27 mouse cellular contexts compared by ENCODE assay signal in genomic region chr7:101313033-101313432, GRCm38 (mm10). TPM values are rescaled to one million over a fixed set of nuclear protein-coding genes. Genes with fewer than 3 reads are reported as not detected.
DNase-seq lines count a peak whose midpoint lies in the region; ATAC-seq and TF ChIP-seq lines count a peak whose summit lies in the region.
"Had no signal": no experiment of that assay in that cellular context is flagged by ENCODE, and none has a peak within 500 bp of the region (broad histone marks: within the 10 kb centered on the region; RNA-seq: fewer than 3 reads in every experiment).

No protein-coding gene starts in this region.

- no peak overlapping the region for H3K27ac ChIP-seq in kidney, adult 2 months (ENCODE audit: insufficient read depth, low read depth, low read length)
- H3K27ac ChIP-seq in kidney, embryonic 15.5 days = peak overlapping the region; percentile 54
- H3K27ac ChIP-seq in midbrain, embryonic 11.5 days (ENCODE audit: low read depth, low read length) = no peak overlapping the region
- no peak overlapping the region for H3K27ac ChIP-seq in midbrain, embryonic 15.5 days
- H3K27ac ChIP-seq: embryonic facial prominence, embryonic 12.5 days; embryonic facial prominence, embryonic 15.5 days; gastrocnemius, adult 2 months; heart, embryonic 15.5 days; hindbrain, embryonic 10.5 days; hindbrain, embryonic 13.5 days had no signal

- no peaks in the 10 kb centered on the region for H3K36me3 ChIP-seq in kidney, adult 2 months (ENCODE audit: control insufficient read depth, insufficient read depth, low read length)
- no peaks in the 10 kb centered on the region for H3K36me3 ChIP-seq in kidney, embryonic 15.5 days
- no peaks in the 10 kb centered on the region for H3K36me3 ChIP-seq in midbrain, embryonic 11.5 days (ENCODE audit: control insufficient read depth, insufficient read depth, low read length)
- no peaks in the 10 kb centered on the region for H3K36me3 ChIP-seq in midbrain, embryonic 15.5 days (replicated peaks)
- H3K36me3 ChIP-seq: embryonic facial prominence, embryonic 12.5 days; embryonic facial prominence, embryonic 15.5 days; G1E; heart, embryonic 12.5 days; heart, embryonic 15.5 days; hindbrain, embryonic 10.5 days; hindbrain, embryonic 13.5 days had no signal

- H3K4me2 ChIP-seq in kidney, embryonic 15.5 days = no peak overlapping the region
- H3K4me2 ChIP-seq in midbrain, embryonic 11.5 days = no peak overlapping the region
- no peak overlapping the region for H3K4me2 ChIP-seq in midbrain, embryonic 15.5 days
- H3K4me2 ChIP-seq: embryonic facial prominence, embryonic 12.5 days; embryonic facial prominence, embryonic 15.5 days; heart, embryonic 12.5 days; heart, embryonic 15.5 days; hindbrain, embryonic 13.5 days had no signal

- no peak for TF ChIP-seq POLR2A in kidney, adult 2 months (IDR thresholded peaks at IDR 0.05; ENCODE audit: low read depth, low read length)

- ATAC-seq in kidney, embryonic 15.5 days (replicated peaks; ENCODE audit: low FRiP score) = peak; percentile 22
- ATAC-seq in midbrain, embryonic 11.5 days (ENCODE audit: low FRiP score) = no peak
- no peak for ATAC-seq in midbrain, embryonic 15.5 days (replicated peaks)
- ATAC-seq: forebrain, embryonic 14.5 days; forebrain, postnatal 0 days; Patski had no signal

- H3K27me3 ChIP-seq in kidney, adult 2 months (replicated peaks; ENCODE audit: control insufficient read depth, insufficient read depth, low read length) = no peaks in the 10 kb centered on the region
- no peaks in the 10 kb centered on the region for H3K27me3 ChIP-seq in kidney, embryonic 15.5 days
- H3K27me3 ChIP-seq in midbrain, embryonic 11.5 days (ENCODE audit: control insufficient read depth, insufficient read depth, low read length) = no peaks in the 10 kb centered on the region
- H3K27me3 ChIP-seq in midbrain, embryonic 15.5 days (replicated peaks) = no peaks in the 10 kb centered on the region
- H3K27me3 ChIP-seq: embryonic facial prominence, embryonic 12.5 days; embryonic facial prominence, embryonic 15.5 days; heart, embryonic 12.5 days; heart, embryonic 15.5 days; Patski had no signal

- H3K9me3 ChIP-seq in kidney, embryonic 15.5 days (replicated peaks) = no peaks in the 10 kb centered on the region
- no peaks in the 10 kb centered on the region for H3K9me3 ChIP-seq in midbrain, embryonic 11.5 days (ENCODE audit: control insufficient read depth, low read length)
- H3K9me3 ChIP-seq in midbrain, embryonic 15.5 days = no peaks in the 10 kb centered on the region
- H3K9me3 ChIP-seq: embryonic facial prominence, embryonic 12.5 days; embryonic facial prominence, embryonic 15.5 days; G1E; heart, embryonic 12.5 days; heart, embryonic 15.5 days; hindbrain, embryonic 10.5 days; hindbrain, embryonic 13.5 days had no signal

- H3K4me3 ChIP-seq in kidney, adult 2 months (ENCODE audit: insufficient read depth, low read depth, low read length) = no peak overlapping the region
- H3K4me3 ChIP-seq in kidney, embryonic 15.5 days (replicated peaks) = no peak overlapping the region
- no peak overlapping the region for H3K4me3 ChIP-seq in midbrain, embryonic 11.5 days (ENCODE audit: low read depth, low read length)
- H3K4me3 ChIP-seq in midbrain, embryonic 15.5 days = no peak overlapping the region
- H3K4me3 ChIP-seq: embryonic facial prominence, embryonic 12.5 days; embryonic facial prominence, embryonic 15.5 days; gastrocnemius, adult 2 months; heart, embryonic 12.5 days; heart, embryonic 15.5 days; hindbrain, embryonic 10.5 days; hindbrain, embryonic 13.5 days had no signal

- TF ChIP-seq CTCF in kidney, adult 2 months (conservative IDR thresholded peaks at IDR 0.05; ENCODE audit: insufficient read depth, insufficient read length, low read depth, low read length) = no peak

- H3K4me1 ChIP-seq in kidney, adult 2 months (ENCODE audit: control insufficient read depth, insufficient read depth, low read length) = peaks cover 20% of the 10 kb centered on the region; the same call in 1 of the 2 replicates
- H3K4me1 ChIP-seq in kidney, embryonic 15.5 days = peaks cover 23% of the 10 kb centered on the region; the same call in 1 of the 2 replicates
- H3K4me1 ChIP-seq in midbrain, embryonic 11.5 days (ENCODE audit: control insufficient read depth, insufficient read depth, low read length) = no peaks in the 10 kb centered on the region
- no peaks in the 10 kb centered on the region for H3K4me1 ChIP-seq in midbrain, embryonic 15.5 days

- DNase-seq in kidney, adult 2 months = peak; percentile 62
- DNase-seq in kidney, postnatal 25 days = no peak
- no peak for DNase-seq in kidney, postnatal 10 days
- DNase-seq in midbrain, embryonic 11.5 days (ENCODE audit: low spot score, missing footprints) = peak; percentile 54
- no peak for DNase-seq in cerebellum, postnatal 10 days
- DNase-seq: adrenal gland, postnatal 10 days; adrenal gland, postnatal 36 days; B cell, adult 2 months; cerebellum, adult 18-20 months; cerebellum, postnatal 25 days; forebrain, postnatal 0 days; gastrocnemius, adult 2 months; gastrocnemius, postnatal 14 days; heart, adult 11 months; heart, postnatal 10 days; heart, postnatal 36 days had no signal

- no peak overlapping the region for H3K9ac ChIP-seq in kidney, embryonic 15.5 days
- no peak overlapping the region for H3K9ac ChIP-seq in midbrain, embryonic 11.5 days (ENCODE audit: low read length)
- H3K9ac ChIP-seq in midbrain, embryonic 15.5 days = no peak overlapping the region
- H3K9ac ChIP-seq: embryonic facial prominence, embryonic 12.5 days; embryonic facial prominence, embryonic 15.5 days; forebrain, postnatal 0 days; heart, embryonic 12.5 days; heart, embryonic 15.5 days; hindbrain, embryonic 13.5 days had no signal

- WGBS in kidney, adult 2 months = 36% methylated on average over 3 of the region's 3 CpGs
- WGBS in kidney, embryonic 15.5 days = 47% methylated on average over 3 of the region's 3 CpGs
- WGBS in midbrain, embryonic 11.5 days = 78% methylated on average over 3 of the region's 3 CpGs
- 74% methylated on average over 3 of the region's 3 CpGs for WGBS in midbrain, embryonic 15.5 days

RNA-seq across cellular contexts. Expression of gene Stard10, which starts 3.9 kb away (rescaled TPM):
- 467 and 503 TPM in 2 replicates for polyA plus RNA-seq in kidney, adult 2 months (2012; rRNA removed)
- polyA plus RNA-seq in kidney, embryonic 15.5 days (2015; fragmentation: Nextera tagmentation; extraction: Ambion mirVana) = 55.4 and 58.5 TPM in 2 replicates
- polyA plus RNA-seq in midbrain, embryonic 11.5 days (2014; fragmentation: Nextera tagmentation; extraction: Ambion mirVana) = 5.3 and 5.7 TPM in 2 replicates
- 8.7 and 9.6 TPM in 2 replicates for polyA plus RNA-seq in midbrain, embryonic 15.5 days (2015; fragmentation: Nextera tagmentation; extraction: Ambion mirVana)

RNA-seq across cellular contexts. Expression of gene Atg16l2, which starts 11.0 kb away (rescaled TPM):
- polyA plus RNA-seq in kidney, adult 2 months (2012; rRNA removed) = 12.3 and 19.4 TPM in 2 replicates
- polyA plus RNA-seq in kidney, embryonic 15.5 days (2015; fragmentation: Nextera tagmentation; extraction: Ambion mirVana) = 17.4 and 18.5 TPM in 2 replicates
- polyA plus RNA-seq in midbrain, embryonic 11.5 days (2014; fragmentation: Nextera tagmentation; extraction: Ambion mirVana) = 8.5 and 14.8 TPM in 2 replicates
- 26.1 and 26.9 TPM in 2 replicates for polyA plus RNA-seq in midbrain, embryonic 15.5 days (2015; fragmentation: Nextera tagmentation; extraction: Ambion mirVana)

RNA-seq across cellular contexts. Expression of gene Arap1, which starts 34.8 kb away (rescaled TPM):
- 68.7 and 69.7 TPM in 2 replicates for polyA plus RNA-seq in kidney, adult 2 months (2012; rRNA removed)
- polyA plus RNA-seq in kidney, embryonic 15.5 days (2015; fragmentation: Nextera tagmentation; extraction: Ambion mirVana) = 78.9 and 97.1 TPM in 2 replicates
- polyA plus RNA-seq in midbrain, embryonic 11.5 days (2014; fragmentation: Nextera tagmentation; extraction: Ambion mirVana) = 10.8 and 11.2 TPM in 2 replicates
- polyA plus RNA-seq in midbrain, embryonic 15.5 days (2015; fragmentation: Nextera tagmentation; extraction: Ambion mirVana) = 10.4 and 10.6 TPM in 2 replicates

Comparison
In these comparisons a context has a peak if more than half of its experiments do, and no peak if none do; other contexts are left out.
1. DNase-seq: peak in kidney, adult 2 months (single experiment) and midbrain, embryonic 11.5 days (single experiment); none in kidney, postnatal 25 days (0 of 2), kidney, postnatal 10 days (single experiment) and cerebellum, postnatal 10 days (0 of 2).